Mouse (Mus musculus): ENCODE measurements at regions not wholly inside any gene's neighbourhood (a gene's known extent, or its start where the extent isn't known, plus 50 kb on each side); places are given as distances from the start of the nearest gene placed in this dataset.

GRCm38 (mm10) chr16:76754871-76755270 lies 258.6 kb upstream of the Usp25 start:
- no peak for DNase-seq
- intact Hi-C loops (cut with DNase I), result no loop called here

- DNase-seq, result no peak
- intact Hi-C loops (cut with DNase I), result no loop called here
Measured at GRCm38 (mm10) chr16:76746385-76746784, 267.1 kb upstream of the Usp25 start.

GRCm38 (mm10) chr16:76741141-76741540 lies 272.4 kb upstream of the Usp25 start:
- no peak for DNase-seq
- intact Hi-C loops (cut with DNase I), result no loop called here

DNA sequence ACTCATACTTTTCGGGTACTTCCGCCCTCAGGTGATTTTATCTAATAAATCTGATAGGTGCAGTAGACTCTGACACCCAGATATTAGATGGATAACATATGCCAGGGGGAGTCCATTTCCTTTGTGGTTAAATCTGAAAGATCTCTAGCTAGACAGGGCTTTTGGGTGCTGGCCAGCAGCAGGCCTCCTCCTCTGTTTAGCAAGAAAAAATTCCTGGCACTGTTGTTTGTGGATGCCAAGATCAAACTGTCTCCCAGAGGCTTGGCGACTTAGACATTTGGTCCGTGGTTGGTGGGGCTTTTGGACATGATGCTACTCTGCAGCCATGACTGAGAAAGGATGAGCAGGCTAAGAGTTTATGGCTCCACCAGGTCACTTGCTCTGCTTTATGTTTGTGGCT lies 287.5 kb upstream of the Usp25 start:
- intact Hi-C loops (cut with DNase I), result no loop called here
- no peak for DNase-seq

DNA sequence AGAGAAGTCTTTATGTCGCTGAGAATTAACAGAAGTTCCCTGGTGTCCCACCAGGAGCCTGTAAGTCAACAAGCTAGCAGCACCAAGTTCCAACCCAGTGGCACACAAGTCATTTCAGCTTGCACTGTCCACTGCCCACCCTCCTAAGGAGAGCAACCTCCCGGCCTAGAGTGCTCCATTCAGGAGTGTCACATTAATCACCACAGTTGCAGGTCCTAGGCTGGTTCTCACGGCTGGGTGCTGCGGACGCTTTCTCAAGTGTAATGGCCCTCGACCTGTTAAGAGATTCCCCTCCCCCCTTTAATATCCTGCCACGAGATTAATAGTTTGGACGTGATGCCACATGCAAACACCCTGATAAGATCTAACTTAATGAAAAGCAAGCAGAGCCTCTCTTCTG lies 288.2 kb upstream of the Usp25 start:
- DNase-seq, result no peak
- intact Hi-C loops (cut with DNase I), result no loop called here

DNA sequence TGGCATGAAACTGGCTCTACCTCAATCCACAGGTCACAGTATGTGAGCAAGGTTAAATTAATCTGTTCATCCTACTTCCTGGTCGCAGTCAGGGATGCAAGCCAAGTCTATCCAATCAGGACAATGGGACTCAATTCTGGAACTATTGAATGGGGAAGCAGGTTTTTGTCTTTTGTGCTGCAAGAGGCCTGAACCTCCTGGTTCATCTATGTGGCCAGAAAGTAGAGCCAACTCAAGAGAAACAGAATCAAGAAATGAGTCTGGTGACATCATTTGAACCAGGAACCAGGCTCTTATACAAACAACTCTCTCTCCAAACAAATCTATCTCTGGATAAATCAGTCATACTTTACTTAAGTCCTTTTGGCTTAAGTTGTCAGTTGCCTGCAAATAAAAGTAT lies 294.7 kb upstream of the Usp25 start:
- no peak for DNase-seq
- intact Hi-C loops (cut with DNase I), result no loop called here

DNA sequence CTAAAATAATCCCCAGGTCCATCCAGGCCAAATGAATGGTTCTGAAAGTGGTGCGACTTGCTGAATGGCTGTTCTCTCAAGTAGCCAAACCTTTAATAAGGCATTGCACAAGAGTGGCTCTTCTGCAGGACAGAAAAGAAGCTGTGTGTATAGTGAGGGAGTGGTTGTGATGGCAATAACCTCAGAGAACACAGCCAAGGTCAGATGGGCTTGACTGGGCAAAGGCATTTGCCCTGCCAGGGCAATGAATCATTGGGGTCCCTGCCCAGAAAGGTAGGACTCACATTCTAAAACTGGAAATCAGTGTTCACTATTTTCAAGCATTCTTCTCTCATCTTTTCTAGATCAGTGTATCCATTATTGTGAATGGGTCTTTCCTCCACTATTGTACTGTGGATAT lies 295.4 kb upstream of the Usp25 start:
- intact Hi-C loops (cut with DNase I), result no loop called here
- no peak for DNase-seq

DNA sequence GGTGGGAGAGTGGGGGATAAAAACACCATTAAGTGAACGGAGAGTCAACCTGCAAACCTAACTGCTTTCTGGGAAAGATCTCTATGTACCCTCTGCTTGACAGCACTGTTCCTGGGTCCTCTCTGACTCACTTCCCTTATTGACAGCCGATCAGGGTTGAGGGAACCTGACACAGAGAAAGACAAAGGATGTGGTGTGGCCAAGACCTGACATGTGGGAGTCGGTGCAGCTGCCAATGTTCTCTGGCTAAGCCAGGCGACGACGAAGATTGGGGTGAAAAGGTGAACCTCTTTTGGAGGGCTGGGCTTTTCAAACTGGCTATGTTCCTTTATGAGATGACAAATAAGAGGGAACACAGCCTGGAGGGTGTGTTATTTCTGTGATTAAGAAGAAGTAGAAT lies 318.6 kb upstream of the Usp25 start:
- intact Hi-C loops (cut with DNase I), result no loop called here
- DNase-seq, result peak; percentile 12 to 15

- intact Hi-C loops (cut with DNase I), result no loop called here
- DNase-seq, result no peak
Measured at GRCm38 (mm10) chr16:76687735-76688447, 314.3 kb upstream of the Nrip1 start.

GRCm38 (mm10) chr16:76685562-76685961 lies 311.9 kb upstream of the Nrip1 start:
- DNase-seq, result no peak
- intact Hi-C loops (cut with DNase I), result no loop called here

DNA sequence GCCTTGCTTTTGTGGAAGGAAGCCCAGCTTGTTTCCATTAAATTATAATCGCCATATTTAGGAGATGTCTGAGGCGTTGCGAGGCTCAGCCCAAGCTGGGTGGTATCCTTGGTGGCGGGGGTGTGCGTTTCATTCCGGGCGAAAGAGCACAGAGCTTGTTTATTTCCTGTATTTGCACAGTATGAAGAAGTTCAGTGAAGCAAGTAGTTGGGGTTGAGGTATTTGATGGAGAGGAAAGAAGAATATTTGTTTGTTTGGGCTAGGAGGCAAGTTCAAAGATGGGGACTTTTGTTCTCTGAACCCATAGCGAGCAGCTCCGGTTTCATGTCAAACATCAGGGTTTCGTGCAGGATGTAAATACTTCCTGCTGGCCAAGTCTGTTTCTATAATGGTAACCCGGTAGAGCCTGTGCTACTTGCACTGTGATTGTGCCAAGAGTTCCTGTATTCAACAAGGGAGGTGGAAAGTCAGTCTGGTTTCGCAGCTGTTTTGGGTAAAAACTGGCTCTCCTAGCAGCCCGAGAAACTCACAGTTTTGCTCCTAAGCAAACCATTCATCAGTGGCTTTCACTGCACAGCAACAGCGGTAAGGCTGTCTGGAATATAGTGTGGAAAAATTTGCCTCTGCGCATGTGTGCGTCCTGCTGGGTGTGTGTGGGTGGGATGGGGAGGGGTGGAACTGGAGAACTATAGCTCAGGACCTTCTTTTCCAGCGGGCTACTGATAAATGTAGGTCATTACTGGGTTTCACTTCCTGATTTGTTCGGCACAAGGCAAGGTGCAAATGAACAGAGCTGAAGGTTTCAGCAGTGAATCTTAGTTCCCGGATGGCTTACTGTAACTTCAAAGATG lies 306.7 kb upstream of the Nrip1 start:
- peak; percentile 15 to 22 for DNase-seq
- intact Hi-C loops (cut with DNase I), result no loop called here

DNA sequence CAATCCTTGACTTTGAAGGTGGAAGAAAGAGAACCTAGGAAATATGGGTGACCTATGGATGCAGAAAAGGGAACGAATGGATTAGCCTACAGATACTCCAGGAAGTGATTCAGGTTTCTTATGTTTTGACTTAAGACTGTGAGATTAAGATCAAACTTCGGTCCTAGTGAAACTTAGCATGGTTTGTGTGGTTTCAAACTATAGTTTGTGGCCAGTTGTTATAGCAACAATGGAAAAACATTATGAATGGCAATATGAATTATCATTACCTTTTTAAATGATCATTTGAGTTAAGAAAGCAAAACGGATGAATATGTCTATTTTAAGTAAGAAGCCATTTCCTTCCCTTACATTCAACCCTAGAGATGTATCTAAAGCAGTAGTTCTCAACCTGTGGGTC lies 305.3 kb upstream of the Nrip1 start:
- intact Hi-C loops (cut with DNase I), result no loop called here
- DNase-seq, result no peak

DNA sequence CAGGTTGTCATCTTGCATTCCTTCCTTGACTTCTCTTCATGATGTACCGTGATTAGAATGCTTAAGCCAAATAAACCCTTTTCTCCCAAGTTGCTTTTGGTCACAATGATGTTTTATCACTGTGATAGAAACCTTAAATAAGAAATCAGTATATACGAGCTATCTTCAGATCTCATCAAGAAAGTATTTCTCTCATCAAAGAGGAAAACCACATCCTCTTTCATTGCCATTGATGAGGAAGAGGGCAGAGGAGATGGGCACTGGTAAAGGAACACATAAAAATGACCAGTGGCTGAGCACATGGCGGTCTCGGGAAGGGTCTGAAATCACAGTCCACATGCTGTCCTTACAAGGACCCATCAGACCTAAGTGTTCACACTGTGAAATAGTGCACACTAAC lies 296.2 kb upstream of the Nrip1 start:
- intact Hi-C loops (cut with DNase I), result no loop called here
- no peak for DNase-seq

GRCm38 (mm10) chr16:76667046-76667445 lies 293.4 kb upstream of the Nrip1 start:
- no peak for DNase-seq
- intact Hi-C loops (cut with DNase I), result no loop called here

DNA sequence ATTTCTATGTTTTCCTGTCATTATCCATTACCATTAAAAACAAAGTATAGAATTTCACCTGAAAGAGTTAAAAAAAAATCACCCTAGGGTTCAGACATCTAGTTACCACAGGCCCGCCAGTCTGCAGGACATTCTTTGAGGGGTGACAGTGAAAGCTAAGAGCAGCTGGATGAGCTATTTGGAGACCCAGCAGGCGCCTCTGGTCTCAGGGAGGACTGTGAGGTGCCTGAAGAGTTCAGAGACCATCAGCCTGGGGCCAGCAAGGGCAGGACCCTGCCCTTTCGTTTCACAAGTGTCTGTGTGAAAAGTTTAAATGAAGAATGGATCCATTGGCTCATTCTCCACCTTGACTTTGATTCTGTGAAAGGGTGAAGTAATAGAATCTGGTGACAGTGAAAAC lies 281.5 kb upstream of the Nrip1 start:
- DNase-seq, result no peak
- intact Hi-C loops (cut with DNase I), result no loop called here

GRCm38 (mm10) chr16:76644281-76644680 lies 270.7 kb upstream of the Nrip1 start:
- no peak for DNase-seq
- intact Hi-C loops (cut with DNase I), result no loop called here

DNA sequence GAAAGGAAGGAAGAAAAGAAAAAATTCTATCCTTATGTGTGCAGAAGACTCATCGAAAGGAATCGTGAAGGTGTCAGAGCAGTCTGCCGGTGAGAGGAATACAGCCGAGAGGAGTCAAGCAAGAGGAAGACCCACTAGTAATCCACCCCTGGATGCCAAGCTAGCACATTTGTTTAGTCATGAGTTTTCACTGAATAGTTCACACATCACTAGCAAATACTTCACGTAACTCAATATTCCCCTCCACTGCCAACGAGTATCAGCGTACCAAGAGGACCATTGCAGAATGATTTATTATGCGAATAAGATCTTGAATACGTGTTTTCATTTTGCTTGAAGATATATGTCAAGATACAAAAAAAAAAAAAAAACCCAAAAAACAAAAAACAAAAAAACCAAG lies 270.2 kb upstream of the Nrip1 start:
- DNase-seq, result no peak

GRCm38 (mm10) chr16:76635169-76635568 lies 261.5 kb upstream of the Nrip1 start:
- DNase-seq, result no peak
- intact Hi-C loops (cut with DNase I), result no loop called here

More for the DNA sequence above, 270.2 kb upstream of the Nrip1 start:
- intact Hi-C loops (cut with DNase I), result no loop called here

DNA sequence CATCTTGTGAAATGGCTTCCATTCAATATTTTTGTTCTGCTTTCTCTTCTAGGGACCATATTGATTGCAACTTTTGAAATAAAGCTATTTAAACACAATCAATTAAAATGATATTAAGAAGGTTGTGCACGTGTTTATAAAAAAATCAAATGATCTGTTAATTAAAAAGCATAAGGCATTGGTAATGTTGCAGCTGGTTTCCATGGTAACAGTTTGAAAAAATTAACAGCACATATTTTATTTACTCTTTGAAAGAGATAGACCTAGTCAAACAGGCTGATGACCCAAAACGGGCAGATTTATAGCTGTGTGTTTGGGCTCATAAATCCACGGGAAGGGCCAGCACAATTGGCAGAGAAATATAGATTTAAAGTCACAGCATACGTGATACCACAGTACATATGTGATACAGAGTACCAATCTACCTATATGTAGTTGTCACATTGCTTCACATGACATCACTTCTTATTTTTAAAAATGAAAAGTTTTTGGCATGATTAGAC lies 260.6 kb upstream of the Nrip1 start:
- no peak for DNase-seq
- intact Hi-C loops (cut with DNase I), result no loop called here

- DNase-seq, result peak in 1 of 2 experiments; percentile 8
- intact Hi-C loops (cut with DNase I), result no loop called here
Measured at GRCm38 (mm10) chr16:76626142-76626541, 252.5 kb upstream of the Nrip1 start.

DNA sequence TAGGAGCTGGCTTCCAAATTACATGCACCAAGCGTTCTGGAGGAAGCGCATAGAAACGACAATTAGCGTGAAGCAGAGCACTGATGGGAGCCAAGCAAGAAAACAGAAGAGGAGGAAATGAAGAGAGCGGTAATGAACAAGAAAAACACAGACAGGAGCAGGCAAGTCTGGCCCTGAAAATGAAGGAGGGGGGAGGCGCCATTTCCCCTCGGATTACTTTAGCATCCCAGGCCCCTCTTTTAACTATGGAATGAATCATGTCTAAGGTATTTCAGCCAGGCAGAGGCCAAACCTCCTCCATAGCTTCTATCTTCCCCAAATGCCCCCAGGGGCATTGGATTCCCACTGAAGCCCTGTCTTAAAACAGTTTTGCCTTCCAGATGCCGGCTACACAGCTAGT lies 248.1 kb upstream of the Nrip1 start:
- peak; percentile 11 to 23 for DNase-seq
- intact Hi-C loops (cut with DNase I), result loop anchor here (5.0 kb wide), 1 partner anchor 249 kb away; the partner anchor contains the start of gene Nrip1

- DNase-seq, result no peak
- intact Hi-C loops (cut with DNase I), result no loop called here
Measured at GRCm38 (mm10) chr16:76618295-76618694, 244.7 kb upstream of the Nrip1 start.

Data from heart, postnatal 10 days (tissue).